Mouse (Mus musculus): ENCODE data around the gene Bcas3.

Bcas3 gene

DNA sequence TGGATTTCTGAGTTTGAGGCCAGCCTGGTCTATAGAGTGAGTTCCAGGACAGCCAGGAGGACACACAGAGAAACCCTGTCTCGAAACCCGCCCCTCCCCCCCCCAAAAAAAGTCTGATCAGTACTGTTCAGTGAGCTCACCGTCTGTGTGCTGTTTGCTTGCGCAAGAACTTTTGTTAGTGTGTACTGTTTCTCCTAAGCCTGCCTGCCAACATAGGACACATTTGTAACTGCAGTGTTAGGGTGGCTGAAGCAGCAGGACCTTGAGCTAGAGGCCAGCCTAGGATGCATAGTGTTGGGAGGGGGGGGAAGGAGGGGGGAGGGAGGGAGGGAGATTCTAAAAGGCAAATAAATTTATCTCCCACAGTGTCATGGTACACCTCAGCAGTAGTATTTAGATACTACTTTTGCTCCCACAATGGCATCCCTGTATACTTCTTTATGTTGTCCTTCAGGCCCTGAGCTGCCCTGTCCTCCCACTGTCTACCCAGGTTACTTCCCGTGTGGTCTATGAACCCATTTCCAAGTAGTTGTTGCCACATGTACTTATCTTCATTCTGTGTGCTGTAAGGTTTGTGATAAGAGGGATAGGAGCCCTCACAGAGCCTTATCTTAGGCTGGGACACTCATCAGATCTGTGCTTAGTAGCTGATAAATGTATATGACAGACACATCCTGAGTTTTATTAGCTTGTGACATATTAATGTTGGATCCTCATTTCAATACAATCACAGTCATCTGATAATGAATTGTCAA, 176.7 kb downstream of the Bcas3 start:
- no peak for DNase-seq (ENCODE audit: low read depth, low spot score)

- no peak for DNase-seq (ENCODE audit: low read depth, low spot score)
Observed at GRCm38 (mm10) chr11:85540989-85541388, 188.0 kb downstream of the Bcas3 start.

DNA sequence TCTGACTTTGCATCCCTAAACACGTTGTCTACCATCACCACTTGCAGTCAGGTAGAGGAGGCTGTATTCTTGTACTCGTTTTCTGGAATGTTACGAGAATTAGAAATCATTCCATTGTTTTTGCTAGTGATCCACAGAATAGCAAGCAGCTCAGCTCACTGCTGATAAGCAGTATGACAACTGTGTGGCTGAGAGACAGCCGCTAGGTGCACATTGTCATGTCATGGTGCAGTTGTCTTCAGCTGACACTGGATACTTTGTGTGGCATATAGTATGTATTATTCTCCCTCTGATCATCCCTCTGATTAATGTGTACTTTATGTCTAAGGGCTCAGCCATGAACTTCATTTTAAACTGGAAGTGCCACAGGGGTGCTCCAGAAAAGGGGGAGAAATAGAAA, 190.3 kb downstream of the Bcas3 start:
- no peak for DNase-seq (ENCODE audit: low read depth, low spot score)

- peak; percentile 55 for DNase-seq (ENCODE audit: low read depth, low spot score)
Observed at GRCm38 (mm10) chr11:85545602-85546001, 192.6 kb downstream of the Bcas3 start.

- no peak for DNase-seq (ENCODE audit: low read depth, low spot score)
Observed at GRCm38 (mm10) chr11:85547966-85548365, 195.0 kb downstream of the Bcas3 start.

DNA sequence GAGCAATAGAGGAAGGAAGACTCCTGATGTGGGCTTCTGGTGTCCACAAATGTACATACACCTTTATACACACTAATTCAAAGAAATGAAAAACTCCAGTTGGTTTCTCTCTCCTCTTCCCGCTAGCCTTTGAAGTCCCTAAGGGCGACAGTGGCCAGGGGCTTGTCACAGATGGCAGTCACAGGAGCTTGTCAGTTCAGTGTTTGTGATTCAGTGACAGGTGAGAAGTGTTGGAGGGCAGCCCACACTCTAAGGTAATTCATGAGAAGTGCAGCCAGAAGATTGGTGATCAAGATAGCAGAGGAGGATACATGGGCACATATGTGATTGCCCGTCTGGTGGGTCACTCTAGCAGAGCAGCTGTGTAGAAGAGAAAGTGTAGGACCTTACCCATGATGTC, 196.7 kb downstream of the Bcas3 start:
- DNase-seq (ENCODE audit: low read depth, low spot score), result no peak

DNA sequence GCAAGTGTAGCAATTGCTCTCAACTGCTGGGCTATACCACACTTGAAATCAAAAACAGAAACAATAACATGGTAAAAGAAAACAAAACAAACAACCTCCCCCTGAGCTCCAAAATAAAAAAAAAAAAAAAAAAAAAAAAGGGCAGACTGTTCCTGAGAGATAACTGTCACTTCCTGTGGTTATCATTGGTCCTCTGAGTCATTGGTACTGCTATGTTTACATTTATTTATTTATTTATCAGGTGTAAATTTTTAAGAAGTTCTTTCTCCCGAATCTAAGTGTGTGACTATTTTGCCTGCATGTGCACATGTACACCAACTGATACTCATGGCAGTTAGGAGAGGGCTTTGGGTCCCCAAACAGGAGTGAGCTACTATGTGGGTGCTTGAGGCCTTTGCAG, 202.1 kb downstream of the Bcas3 start:
- DNase-seq (ENCODE audit: low read depth, low spot score), result peak; percentile 13

DNA sequence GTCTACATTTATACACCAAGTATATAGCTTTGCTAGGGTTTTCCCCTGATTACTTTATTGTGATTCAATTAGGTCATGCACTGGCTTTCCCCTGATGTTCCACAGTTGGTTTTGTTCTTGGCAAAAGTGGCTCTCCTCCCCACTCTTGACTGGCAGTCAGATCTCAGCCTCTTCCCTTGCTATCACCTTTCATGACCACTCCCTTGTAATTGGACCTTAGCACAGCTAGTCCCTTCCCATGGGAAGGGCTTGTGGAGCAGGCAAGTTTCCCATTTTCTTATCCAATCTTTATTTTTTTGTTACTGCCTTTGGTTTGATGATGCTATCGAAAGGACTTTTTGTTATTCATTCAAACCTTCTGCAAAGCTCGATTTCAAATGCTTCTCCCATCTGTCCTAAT, 202.8 kb downstream of the Bcas3 start:
- DNase-seq (ENCODE audit: low read depth, low spot score), result peak; percentile 11

DNA sequence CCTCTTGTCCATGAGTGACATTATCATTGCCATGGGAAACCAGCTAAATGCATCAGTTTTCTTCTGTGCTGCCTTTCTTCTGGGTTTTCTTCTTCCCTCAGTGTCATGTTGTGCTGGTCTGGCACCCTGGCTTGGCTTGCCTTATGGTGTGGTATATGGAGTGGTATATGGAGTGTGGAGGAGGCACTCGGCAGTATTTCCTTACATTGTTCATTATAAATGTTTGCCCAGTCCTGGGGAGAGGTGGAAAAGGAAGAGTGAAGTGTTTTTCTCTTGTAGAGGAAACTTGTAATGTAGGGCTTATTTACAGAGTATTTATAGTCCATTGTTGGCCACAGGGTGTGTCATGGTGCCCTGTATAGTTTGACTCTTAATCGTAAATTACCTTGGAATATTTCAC, 212.1 kb downstream of the Bcas3 start:
- no peak for DNase-seq (ENCODE audit: low read depth, low spot score)

DNA sequence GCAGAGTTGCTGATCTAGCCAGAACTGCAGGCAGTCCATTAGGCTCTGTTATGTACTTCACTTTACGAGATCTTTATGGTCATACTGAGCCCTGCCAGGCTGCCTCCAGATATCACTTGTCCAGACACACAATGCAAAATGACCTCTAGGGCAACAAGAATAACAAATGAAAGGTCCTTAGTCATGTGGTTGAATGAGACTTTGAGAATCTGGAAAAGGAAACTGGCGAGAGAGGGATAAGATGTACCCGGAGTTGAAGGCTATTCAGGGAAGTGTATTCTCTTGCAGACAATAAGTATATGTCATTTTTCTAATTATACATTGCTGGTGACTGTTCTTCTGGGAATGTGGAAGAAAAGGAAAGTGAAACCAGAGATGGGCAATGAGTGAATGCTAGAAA, 218.1 kb downstream of the Bcas3 start:
- no peak for DNase-seq (ENCODE audit: low read depth, low spot score)

DNA sequence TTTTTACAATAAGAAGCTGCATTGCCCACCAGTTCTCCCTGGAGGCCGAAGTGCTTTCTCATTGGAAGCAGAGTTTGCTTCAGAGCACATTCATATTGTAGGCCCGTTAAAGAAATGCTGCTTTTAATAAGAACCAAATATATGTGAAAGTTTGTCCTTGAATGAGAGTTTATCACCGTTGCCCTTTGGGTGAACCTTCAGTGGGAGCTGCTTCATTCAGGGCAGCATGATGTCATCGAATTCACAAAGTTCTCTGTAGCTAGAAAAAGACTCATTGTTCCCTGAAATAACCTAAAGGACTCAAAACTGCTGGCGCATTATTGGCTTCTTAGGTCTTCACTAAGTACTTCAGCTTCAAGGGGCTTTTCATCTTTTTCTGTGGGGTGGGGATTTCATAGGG, 219.0 kb downstream of the Bcas3 start:
- no peak for DNase-seq (ENCODE audit: low read depth, low spot score)

- no peak for DNase-seq (ENCODE audit: low read depth, low spot score)
Observed at GRCm38 (mm10) chr11:85572590-85572989, 219.6 kb downstream of the Bcas3 start.

DNA sequence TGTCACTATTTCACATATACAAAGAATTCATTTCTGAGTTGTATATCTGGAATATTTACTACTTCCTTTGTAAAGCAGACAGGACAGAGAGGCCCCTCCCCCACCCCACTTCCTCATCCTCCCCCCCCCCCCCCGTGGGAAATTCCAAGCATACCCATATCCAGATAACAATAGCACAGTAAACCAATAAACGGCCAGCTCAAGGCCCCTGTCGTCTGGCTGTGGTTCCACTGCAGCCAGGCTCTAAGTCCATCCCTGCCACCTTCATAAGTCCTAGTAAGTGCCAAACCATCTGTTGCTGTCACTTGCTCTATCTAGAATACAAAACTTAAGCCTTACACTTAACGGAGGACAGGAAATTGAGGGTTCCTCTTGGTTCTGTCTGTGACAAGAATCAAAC, 221.5 kb downstream of the Bcas3 start:
- DNase-seq (ENCODE audit: low read depth, low spot score), result peak; percentile 32

DNA sequence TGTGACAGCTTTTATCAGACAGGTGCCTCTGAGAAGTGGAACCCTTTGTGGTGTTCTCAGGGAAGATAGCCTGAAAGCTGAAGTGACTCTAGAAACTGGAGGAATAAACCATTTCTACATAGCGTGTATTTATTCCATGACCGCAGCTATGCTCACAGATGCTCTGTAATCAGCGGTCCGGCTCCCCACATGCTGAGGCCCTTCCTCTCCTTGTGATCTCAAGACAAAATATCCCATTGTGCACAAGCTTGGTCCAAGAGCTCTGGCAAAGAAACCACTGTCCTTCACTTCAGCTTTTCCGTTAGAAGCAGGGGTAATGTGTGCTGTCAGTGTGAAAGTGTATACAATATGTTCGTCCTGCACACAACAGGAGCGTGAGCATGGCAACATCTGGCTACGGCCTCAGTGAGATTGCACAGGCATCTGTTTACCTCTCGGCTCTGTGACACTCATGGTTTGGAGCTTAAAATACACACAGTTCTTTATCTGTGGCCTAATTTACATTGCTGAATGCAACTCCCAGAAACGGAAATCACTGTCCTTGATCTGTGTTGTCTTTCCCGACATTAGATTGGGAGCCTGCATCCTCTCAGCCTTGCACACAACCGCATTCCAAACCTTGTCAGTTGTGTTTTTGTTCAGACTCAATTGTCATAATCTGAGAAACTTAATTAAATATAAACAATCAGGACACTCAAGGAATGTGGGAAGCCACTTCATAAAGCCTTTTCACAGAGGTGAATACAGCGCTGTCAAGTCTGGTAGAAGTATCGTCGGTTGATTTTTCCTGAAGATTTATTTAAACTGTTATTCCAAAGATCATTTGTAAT, 225.1 kb downstream of the Bcas3 start:
- DNase-seq (ENCODE audit: low read depth, low spot score), result no peak

GRCm38 (mm10) chr11:85584086-85584485, 231.1 kb downstream of the Bcas3 start:
- no peak for DNase-seq (ENCODE audit: low read depth, low spot score)

DNA sequence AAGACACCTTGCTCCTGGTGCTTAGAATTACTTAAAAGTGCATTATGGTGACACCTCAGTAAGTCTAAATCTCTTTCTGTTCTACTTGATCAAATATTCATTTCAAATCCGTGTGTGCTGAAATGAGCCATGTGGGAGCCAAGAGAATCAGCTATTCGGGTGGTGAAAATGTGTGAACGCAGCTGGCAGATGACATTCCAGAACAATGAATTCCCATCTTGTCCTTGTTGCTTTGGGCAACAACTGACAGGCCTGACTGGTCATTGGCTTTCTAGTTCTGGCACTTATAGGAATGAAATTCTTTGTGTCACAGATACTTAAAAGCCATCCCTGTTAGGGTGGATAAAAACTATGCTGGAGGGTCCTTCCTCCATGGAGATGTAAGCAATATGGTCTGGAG, 240.7 kb downstream of the Bcas3 start:
- DNase-seq (ENCODE audit: low read depth, low spot score), result no peak

DNA sequence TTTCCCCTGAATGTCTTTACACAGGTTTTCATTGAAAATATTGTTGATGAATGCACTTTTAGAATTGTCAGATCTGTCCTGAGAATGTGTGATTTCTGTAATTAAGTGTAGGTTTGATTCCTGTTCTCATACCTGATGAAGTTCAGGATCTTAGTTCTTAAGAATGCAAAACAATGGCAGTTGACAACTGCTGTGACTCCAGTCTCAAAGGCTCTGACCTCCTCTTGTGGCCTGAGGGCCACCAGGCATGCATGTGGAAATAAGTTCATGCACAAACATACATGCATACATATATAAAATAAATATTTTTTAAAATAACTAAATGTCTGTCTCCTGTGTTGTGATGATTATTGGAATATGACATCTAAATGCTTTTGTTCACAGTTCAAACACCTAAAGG, 246.3 kb downstream of the Bcas3 start:
- no peak for DNase-seq (ENCODE audit: low read depth, low spot score)

DNA sequence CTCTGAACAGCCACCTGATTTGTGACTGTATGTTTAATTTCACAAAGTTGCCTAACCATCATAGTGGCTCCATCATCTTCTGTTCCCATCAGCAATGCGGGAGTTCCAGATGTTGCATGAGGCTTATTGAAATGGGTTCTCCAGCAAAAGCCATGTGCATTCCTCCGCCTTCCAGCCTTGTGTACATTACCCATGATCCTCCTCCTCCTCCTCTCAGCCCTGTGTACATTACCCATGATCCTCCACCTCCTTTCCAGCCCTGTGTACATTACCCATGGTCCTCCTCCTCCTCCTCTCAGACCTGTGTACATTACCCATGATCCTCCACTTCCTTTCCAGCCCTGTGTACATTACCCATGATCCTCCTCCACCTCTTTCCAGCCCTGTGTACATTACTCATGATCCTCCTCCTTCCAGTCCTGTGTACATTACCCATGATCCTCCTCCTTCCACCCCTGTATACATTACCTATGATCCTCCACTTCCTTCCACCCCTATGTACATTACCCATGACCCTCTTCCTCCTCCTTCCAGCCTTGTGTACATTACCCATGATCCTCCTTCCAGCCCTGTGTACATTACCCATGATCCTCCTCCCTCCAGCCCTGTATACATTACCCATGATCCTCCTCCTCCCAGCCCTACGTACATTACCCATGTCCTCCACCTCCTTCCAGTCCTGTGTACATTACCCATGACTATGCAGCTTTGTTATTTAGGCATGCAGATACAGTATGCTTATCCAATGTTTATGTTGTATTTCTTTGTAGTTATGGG, 250.8 kb downstream of the Bcas3 start:
- no peak for DNase-seq (ENCODE audit: low read depth, low spot score)

DNA sequence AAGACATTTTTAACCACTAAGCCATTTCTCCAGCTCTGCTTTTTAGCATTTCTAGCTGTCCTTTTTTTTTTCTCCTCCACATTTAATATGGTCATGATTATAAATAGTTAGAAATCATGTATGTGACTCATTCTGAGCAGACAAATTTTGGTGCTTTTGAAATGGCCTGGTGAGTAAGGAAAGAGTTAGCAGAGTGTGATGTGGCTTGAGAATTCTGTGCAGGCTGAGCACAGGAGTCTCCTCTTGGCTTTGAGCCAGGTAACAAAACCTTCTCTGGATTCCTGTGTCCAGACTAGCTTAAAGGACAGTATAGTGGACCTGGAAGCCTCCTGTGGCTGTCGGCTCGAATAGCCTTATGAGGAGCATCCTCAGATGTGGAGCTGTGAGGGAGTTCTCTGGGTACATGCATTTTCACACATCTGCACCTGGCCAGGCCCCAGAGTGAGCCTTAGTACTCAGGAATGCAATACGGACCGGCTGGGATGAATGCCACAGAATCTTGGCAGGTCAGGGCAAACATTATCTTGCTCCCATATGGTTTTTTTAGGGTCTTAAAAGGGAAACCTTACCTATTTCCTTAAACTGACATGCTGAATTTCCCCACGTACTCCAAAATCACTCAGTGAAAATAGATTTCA, 256.5 kb downstream of the Bcas3 start:
- no peak for DNase-seq (ENCODE audit: low read depth, low spot score)

DNA sequence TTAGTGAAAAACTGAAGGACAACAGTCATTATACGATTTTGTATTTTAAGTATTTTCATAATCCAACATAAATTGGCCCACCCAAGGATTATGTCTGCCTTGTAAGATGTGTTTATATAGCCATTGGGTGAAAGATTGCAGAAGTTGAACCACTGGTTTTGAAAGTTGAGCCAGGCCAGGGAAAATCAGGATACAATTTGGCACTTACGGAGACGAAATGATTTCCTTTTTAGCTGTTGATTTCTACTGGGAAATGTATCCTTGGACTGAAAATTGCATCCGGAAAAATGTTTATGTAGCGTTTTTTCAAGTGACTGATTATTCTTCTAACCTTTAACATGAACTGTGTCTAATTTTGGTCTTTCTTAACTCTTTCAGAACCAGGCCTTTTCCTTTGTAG, 260.1 kb downstream of the Bcas3 start:
- DNase-seq (ENCODE audit: low read depth, low spot score), result no peak

GRCm38 (mm10) chr11:85613586-85613985, 260.6 kb downstream of the Bcas3 start:
- no peak for DNase-seq (ENCODE audit: low read depth, low spot score)

DNA sequence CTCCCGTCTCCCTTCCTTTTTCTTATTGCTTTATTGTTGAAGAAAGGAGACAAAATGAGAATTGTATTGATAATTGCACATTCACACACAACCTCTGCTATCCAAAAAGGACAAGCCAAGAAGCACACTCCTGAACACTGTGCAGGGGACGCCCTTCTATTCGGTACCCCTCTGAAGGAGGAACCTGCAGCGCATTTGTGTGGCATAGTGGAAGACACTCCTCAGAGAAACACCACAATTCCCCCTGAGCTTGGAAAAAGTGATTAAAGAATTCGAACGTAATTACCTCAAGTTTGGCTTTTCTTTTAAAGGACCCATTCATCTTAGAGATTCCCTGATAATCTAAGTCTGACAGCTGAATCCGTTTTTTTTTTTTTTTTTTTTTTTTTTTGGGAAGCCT, 261.5 kb downstream of the Bcas3 start:
- no peak for DNase-seq (ENCODE audit: low read depth, low spot score)

All from CD4-positive helper T cell, adult 2 months (primary cell).